Mouse (Mus musculus): Measurements from ENCODE around the gene Obox3. TPM values are rescaled to one million over a fixed set of nuclear protein-coding genes. Genes with fewer than 3 reads are reported as not detected.
"Not testable (repeated sequence)": the region's sequence is repeated elsewhere in the genome, so short reads cannot be mapped to it uniquely, and the experiment has no call there.

Gene Obox3
- polyA plus RNA-seq (2016; fragmentation: Nextera tagmentation; extraction: Ambion mirVana), result not detected in 2 replicates

- WGBS, result 45% methylated on average over 1 of the region's 1 CpGs
- not testable (repeated sequence) for H3K27me3 ChIP-seq (ENCODE audit: low read depth, poor library complexity, severe bottlenecking); H3K27ac ChIP-seq (replicated peaks); H3K4me3 ChIP-seq; H3K36me3 ChIP-seq; DNase-seq (ENCODE audit: low spot score); H3K4me1 ChIP-seq; H3K9me3 ChIP-seq (replicated peaks)
Measured at GRCm38 (mm10) chr7:15639802-15640201, at the start of gene Obox3. Obox3 (minus strand) TSS chr7:15639902.

DNA sequence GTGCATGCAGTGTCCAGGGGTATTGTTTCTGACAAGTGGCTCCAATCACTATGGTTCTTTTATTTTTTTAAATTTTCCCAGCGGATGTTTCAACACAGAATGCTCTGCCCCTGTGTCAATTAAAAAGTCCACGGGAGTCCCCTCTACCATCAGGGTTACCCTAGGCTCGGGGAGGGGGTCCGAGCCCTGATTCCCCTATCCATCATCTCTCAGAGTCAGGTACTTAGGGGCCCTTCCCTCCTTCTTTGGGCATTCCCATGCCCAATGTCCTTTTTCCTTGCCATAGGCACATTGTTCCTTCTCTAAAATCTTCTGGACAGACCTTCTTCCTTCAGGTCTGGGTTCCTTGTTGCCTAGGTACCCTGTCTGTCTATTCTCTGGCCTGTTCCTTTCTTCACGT, 130.3 kb downstream of the Obox3 start:
- H3K27ac ChIP-seq (replicated peaks); DNase-seq (ENCODE audit: low spot score); H3K36me3 ChIP-seq; H3K4me3 ChIP-seq; H3K9me3 ChIP-seq (replicated peaks); H3K4me1 ChIP-seq; H3K27me3 ChIP-seq (ENCODE audit: low read depth, poor library complexity, severe bottlenecking): not testable (repeated sequence)
- 76% methylated on average over 5 of the region's 5 CpGs for WGBS

Other genes with a start within 250 kb of the Obox3 start
- gene Obox5, start 110.2 kb upstream of the Obox3 start, polyA plus RNA-seq (2016; fragmentation: Nextera tagmentation; extraction: Ambion mirVana), result not detected in 2 replicates
- not detected in 2 replicates for gene Obox6, start 199.8 kb upstream of the Obox3 start, polyA plus RNA-seq (2016; fragmentation: Nextera tagmentation; extraction: Ambion mirVana)
- gene Crx, start 240.1 kb upstream of the Obox3 start, polyA plus RNA-seq (2016; fragmentation: Nextera tagmentation; extraction: Ambion mirVana), result 0.15 and 0.53 TPM in 2 replicates
- gene Crxos, start 242.7 kb upstream of the Obox3 start, polyA plus RNA-seq (2016; fragmentation: Nextera tagmentation; extraction: Ambion mirVana), result not detected in 2 replicates

Measured in midbrain, embryonic 10.5 days (tissue).